Mouse (Mus musculus) macrophage (primary cell): Measurements from ENCODE around the gene Acsl3. TPM values are rescaled to one million over a fixed set of nuclear protein-coding genes. Genes with fewer than 3 reads are reported as not detected.

ENCODE experiments used
- H3K27ac ChIP-seq: fragments of 350-480 bp; formaldehyde crosslinking; 2 replicates; pipeline ENCODE4 v1.9.0; 2021
- H3K36me3 ChIP-seq: fragments of 350-480 bp; formaldehyde crosslinking; 2 replicates; pipeline ENCODE4 v1.9.0; 2021; ENCODE audit errors: inconsistent target
- H3K4me3 ChIP-seq: fragments of 350-480 bp; formaldehyde crosslinking; 2 replicates; pipeline ENCODE4 v1.9.0; 2021; ENCODE audit errors: inconsistent target
- H3K79me2 ChIP-seq: fragments of 350-480 bp; formaldehyde crosslinking; 2 replicates; pipeline ENCODE4 v1.9.0; 2021; ENCODE audit errors: inconsistent target
- WGBS: methylation state at CpG from one replicate; pipeline ENCODE4 v1.1.7; 2026; ENCODE audit warnings: inconsistent platforms; ENCODE audit not compliant: missing documents; 5-methylcytosine and 5-hydroxymethylcytosine counted together
- polyA plus RNA-seq: library from polyadenylated mRNA; stranded (reverse); fragments of 250-400 nt; gene quantifications from 3 replicates; pipeline ENCODE4 v1.2.4, GENCODE M21; 2018; ENCODE audit warnings: inconsistent platforms

Acsl3 gene
- polyA plus RNA-seq, 1 experiment from 2014 or later = 64.8 TPM

GRCm38 (mm10) chr1:78742198-78742597 lies 84.6 kb downstream of the Acsl3 start:
- 90% methylated on average over 11 of the region's 12 CpGs for WGBS
- Histone ChIP-seq H3K79me2 (no peaks in the 10 kb centered on the region), H3K4me3 (no peak overlapping the region), H3K27ac (no peak overlapping the region), H3K36me3 (no peaks in the 10 kb centered on the region)

DNA sequence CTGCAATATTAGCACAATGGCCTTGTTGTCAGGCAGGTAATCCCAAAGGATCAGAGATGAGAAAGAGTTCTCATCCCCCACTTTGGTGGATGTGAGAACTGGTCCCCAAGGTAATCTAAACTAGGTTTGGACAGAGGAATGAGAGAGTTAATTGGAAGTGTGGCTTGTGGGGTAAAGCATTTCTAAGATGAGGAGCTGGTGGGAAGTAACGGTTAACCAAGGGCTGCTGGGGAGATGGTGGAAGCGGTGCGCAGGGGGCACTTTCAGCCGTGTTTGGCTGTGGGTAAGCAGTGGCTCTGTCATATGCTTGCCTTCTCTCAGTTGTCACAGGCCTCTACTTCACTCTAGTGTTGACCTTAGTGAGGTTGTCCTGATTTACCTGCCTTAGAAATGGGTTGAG lies 85.7 kb downstream of the Acsl3 start:
- no peak overlapping the region for H3K4me3 ChIP-seq
- H3K27ac ChIP-seq = no peak overlapping the region
- no peaks in the 10 kb centered on the region for H3K79me2 ChIP-seq
- H3K36me3 ChIP-seq = no peaks in the 10 kb centered on the region
- 94% methylated on average over 4 of the region's 4 CpGs for WGBS

DNA sequence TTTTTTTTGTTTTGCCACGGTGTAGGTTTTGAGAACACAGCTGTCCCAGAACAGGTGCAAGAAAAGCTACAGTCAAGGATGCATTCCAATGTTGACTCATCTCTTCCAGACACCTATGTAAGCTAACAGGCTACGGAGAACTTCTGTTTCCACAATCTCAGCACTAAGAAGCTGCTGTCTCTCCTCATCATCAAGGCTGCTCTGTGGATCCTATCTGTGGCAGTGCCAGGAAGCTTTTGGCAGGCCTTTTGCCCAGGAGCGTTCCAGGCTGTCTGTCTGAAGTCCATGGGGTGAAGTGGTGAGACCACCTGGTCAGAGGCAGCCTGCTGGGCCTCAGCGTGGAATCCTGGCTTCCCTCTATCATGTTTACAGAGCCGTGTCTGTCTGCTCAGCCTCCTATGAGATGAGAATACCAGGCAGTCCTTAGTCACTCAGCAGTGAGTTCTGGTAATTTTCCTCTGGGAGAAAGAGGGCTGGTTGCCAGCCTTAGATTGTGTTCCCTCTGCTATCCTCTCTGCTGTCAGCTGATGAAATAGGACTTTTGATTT lies 87.7 kb downstream of the Acsl3 start:
- 77% methylated on average over 5 of the region's 5 CpGs for WGBS
- Histone ChIP-seq H3K4me3 (no peak overlapping the region), H3K36me3 (no peaks in the 10 kb centered on the region), H3K79me2 (no peaks in the 10 kb centered on the region), H3K27ac (no peak overlapping the region)

Other genes with a start within 250 kb of the Acsl3 start
- gene Farsb, start 168.9 kb upstream of the Acsl3 start, polyA plus RNA-seq = 50.9 to 101 TPM (median 89.1 TPM) in 3 replicates
- gene Mogat1, start 146.8 kb upstream of the Acsl3 start, polyA plus RNA-seq = not detected in 3 replicates
- not detected in 3 replicates for gene BC035947, start 145.7 kb upstream of the Acsl3 start, polyA plus RNA-seq
- 3.4 to 6.5 TPM (median 5.8 TPM) in 3 replicates for gene Utp14b, start 213 bp downstream of the Acsl3 start, polyA plus RNA-seq
- not detected in 3 replicates for gene Kcne4, start 158.9 kb downstream of the Acsl3 start, polyA plus RNA-seq